Mouse (Mus musculus) bone marrow, adult 2 months (tissue): Measurements from ENCODE around the gene Saxo1. TPM values are rescaled to one million over a fixed set of nuclear protein-coding genes. Genes with fewer than 3 reads are reported as not detected.

Experiments
- H3K27ac ChIP-seq: fragments of 200-500 bp; 2 replicates; pipeline ENCODE4 v1.5.1; 2012; ENCODE audit warnings: low read depth, mild to moderate bottlenecking, control low read depth, inconsistent platforms, low read length; ENCODE audit not compliant: control insufficient read depth, poor library complexity, insufficient read depth
- H3K4me1 ChIP-seq: fragments of 200-500 bp; 2 replicates; pipeline ENCODE4 v1.6.1; 2011; ENCODE audit warnings: low read length; ENCODE audit not compliant: control insufficient read depth, insufficient read depth
- H3K4me3 ChIP-seq: fragments of 200-500 bp; replicated peaks from 2 replicates; pipeline ENCODE3; 2011; ENCODE audit warnings: mild to moderate bottlenecking, low read depth, low read length, control low read depth; ENCODE audit not compliant: control insufficient read depth
- CTCF ChIP-seq: fragments of 200-500 bp; IDR thresholded peaks from 2 replicates; pipeline ENCODE4 v1.5.1; 2011; ENCODE audit warnings: low read length, control low read depth; ENCODE audit not compliant: control insufficient read depth, insufficient read depth
- POLR2A ChIP-seq: fragments of 200-500 bp; IDR thresholded peaks from 2 replicates; pipeline ENCODE4 v1.6.1; 2011; ENCODE audit warnings: low read depth, mild to moderate bottlenecking, control low read depth, low read length, borderline replicate concordance; ENCODE audit not compliant: control insufficient read depth
- WGBS: fragments of 180-500 bp; shearing (Covaris S2); methylation state at CpG from one replicate; pipeline ENCODE4 v1.1.7; 2018; 5-methylcytosine and 5-hydroxymethylcytosine counted together
- polyA plus RNA-seq: library from polyadenylated mRNA; stranded (reverse); fragments of >200 nt; gene quantifications from 2 replicates; pipeline ENCODE4 v1.2.4, GENCODE M21; 2011; ENCODE audit warnings: low replicate concordance; ENCODE audit not compliant: missing spikeins, insufficient read depth, insufficient read length

The Saxo1 gene
- polyA plus RNA-seq, 1 experiment: not detected

- no peak overlapping the region for H3K27ac ChIP-seq
- TF ChIP-seq CTCF: no peak
- no peaks in the 10 kb centered on the region for H3K4me1 ChIP-seq
- 75% methylated on average over 6 of the region's 6 CpGs for WGBS
- no peak overlapping the region for H3K4me3 ChIP-seq
Measured at GRCm38 (mm10) chr4:86519953-86520352, 38.2 kb downstream of the Saxo1 start.

- Histone ChIP-seq H3K27ac (no peak overlapping the region), H3K4me1 (no peaks in the 10 kb centered on the region), H3K4me3 (no peak overlapping the region)
- TF ChIP-seq POLR2A: no peak
- no peak for TF ChIP-seq CTCF
- WGBS: 69% methylated on average over 6 of the region's 6 CpGs
Measured at GRCm38 (mm10) chr4:86504656-86505055, 53.5 kb downstream of the Saxo1 start.

- Histone ChIP-seq H3K4me1 (no peaks in the 10 kb centered on the region), H3K27ac (no peak overlapping the region), H3K4me3 (no peak overlapping the region)
- TF ChIP-seq POLR2A: no peak
- no peak for TF ChIP-seq CTCF
- WGBS: 100% methylated on average over 1 of the region's 1 CpGs
Measured at GRCm38 (mm10) chr4:86499561-86499960, 58.6 kb downstream of the Saxo1 start.

DNA sequence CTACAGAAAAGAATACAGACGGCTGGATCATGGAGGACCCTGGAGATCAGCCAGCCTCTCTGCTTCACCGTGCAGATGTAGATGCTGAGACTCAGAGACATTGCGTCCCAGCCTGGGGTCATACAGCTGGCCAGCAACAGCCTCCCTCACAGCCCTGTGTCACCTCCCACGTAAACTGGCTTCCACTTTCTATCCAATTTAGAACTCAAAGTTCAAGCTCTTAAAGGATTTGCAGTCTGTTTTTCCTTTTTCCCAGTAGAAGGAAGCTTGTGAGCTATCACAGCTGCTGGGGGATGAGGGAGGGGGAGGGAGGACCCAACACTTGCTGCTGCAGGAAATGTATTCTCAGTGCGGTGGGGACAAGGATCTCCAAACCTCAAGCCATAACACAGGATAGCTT is 59.4 kb downstream of the Saxo1 start:
- Histone ChIP-seq H3K27ac (no peak overlapping the region), H3K4me1 (no peaks in the 10 kb centered on the region), H3K4me3 (no peak overlapping the region)
- WGBS: 64% methylated on average over 5 of the region's 5 CpGs
- no peak for TF ChIP-seq CTCF
- no peak for TF ChIP-seq POLR2A

DNA sequence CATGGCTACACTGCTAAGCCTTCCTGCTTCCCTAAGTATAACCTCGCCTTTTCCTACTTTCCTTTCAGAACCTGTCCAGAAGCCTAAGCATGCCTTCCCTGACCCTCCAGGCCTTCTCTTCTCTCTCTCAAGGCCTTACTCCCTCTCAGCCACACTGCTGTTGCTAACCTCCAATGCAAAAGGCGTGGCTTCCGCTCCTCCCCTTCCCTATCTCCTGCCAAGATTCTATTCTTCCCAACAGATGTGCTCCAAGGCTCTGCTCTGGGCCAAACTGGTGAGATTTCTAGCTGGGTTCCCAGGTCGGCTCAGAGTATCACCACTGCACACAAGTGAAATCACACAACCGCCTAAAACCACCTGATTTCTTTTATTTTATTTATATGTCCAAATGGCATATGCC is 69.0 kb downstream of the Saxo1 start:
- Histone ChIP-seq H3K27ac (no peak overlapping the region), H3K4me3 (no peak overlapping the region), H3K4me1 (no peaks in the 10 kb centered on the region)
- TF ChIP-seq CTCF (no peak), POLR2A (no peak)
- 75% methylated on average over 5 of the region's 5 CpGs for WGBS

DNA sequence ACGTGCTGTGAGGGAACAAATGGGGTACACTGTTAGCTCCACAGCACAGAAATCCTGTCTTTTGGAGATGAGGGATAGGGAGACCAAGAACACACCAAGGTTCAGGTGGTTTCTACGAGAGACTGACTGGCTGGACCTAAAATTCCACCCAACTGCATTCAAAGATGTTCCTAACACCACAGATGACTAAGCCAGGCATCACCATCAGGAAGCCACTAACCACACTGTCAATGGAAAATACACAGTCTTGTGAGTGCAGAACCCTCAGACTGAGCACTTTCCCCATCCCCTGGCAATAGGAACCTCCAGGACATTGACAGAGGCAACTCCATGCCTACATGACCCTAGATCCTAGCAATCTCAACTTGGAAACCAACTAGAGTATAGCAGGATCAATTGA is 71.2 kb downstream of the Saxo1 start:
- Histone ChIP-seq H3K27ac (no peak overlapping the region), H3K4me3 (no peak overlapping the region), H3K4me1 (no peaks in the 10 kb centered on the region)
- WGBS: 55% methylated on average over 2 of the region's 2 CpGs
- TF ChIP-seq CTCF (no peak), POLR2A (no peak)

- Histone ChIP-seq H3K4me1 (no peaks in the 10 kb centered on the region), H3K4me3 (no peak overlapping the region), H3K27ac (no peak overlapping the region)
- no peak for TF ChIP-seq POLR2A
- TF ChIP-seq CTCF: no peak
- 67% methylated on average over 4 of the region's 4 CpGs for WGBS
Measured at GRCm38 (mm10) chr4:86486491-86486890, 71.6 kb downstream of the Saxo1 start.

GRCm38 (mm10) chr4:86485052-86485451 is 73.1 kb downstream of the Saxo1 start:
- no peak overlapping the region for H3K27ac ChIP-seq
- no peaks in the 10 kb centered on the region for H3K4me1 ChIP-seq
- H3K4me3 ChIP-seq: no peak overlapping the region
- 68% methylated on average over 6 of the region's 6 CpGs for WGBS
- no peak for TF ChIP-seq POLR2A
- TF ChIP-seq CTCF: no peak

GRCm38 (mm10) chr4:86483686-86484085 is 74.4 kb downstream of the Saxo1 start:
- Histone ChIP-seq H3K4me1 (no peaks in the 10 kb centered on the region), H3K4me3 (no peak overlapping the region), H3K27ac (no peak overlapping the region)
- WGBS: 63% methylated on average over 8 of the region's 8 CpGs
- TF ChIP-seq POLR2A (no peak), CTCF (no peak)

DNA sequence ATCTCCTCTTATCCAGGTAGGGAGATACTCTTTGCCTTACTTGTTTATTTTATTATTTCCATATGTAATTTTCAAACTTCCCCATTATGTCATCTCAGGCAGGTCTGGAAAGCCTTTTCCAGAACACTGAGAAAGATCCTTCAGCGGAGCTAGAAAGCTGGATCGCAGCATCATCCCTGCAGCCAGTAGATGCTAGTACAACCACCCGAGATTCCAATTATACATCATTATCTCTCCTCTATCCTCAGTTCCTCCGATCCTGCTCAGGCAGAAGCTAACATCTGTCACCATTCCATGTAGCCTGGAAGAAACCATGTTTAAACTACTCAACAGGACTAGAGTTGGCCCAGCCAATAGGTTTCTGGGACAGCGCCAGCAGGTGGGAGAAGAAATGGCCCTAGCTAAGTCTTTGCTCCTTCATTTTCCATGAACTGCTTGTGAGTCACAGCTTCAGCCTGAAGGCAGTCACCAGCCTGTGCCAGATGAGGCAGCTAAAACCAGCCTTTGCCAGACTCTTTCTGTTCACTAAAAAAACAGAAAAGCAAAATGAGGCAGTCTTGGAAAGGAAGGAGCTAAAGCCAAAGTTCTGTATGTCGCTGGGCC is 75.0 kb downstream of the Saxo1 start:
- H3K4me3 ChIP-seq: no peak overlapping the region
- H3K4me1 ChIP-seq: no peaks in the 10 kb centered on the region
- H3K27ac ChIP-seq: no peak overlapping the region
- TF ChIP-seq CTCF (no peak), POLR2A (no peak)
- WGBS: 87% methylated on average over 6 of the region's 6 CpGs
